Mouse (Mus musculus): ENCODE measurements at regions not wholly inside any gene's neighbourhood (a gene's known extent, or its start where the extent isn't known, plus 50 kb on each side); places are given as distances from the start of the nearest gene placed in this dataset.
"Not testable (repeated sequence)": the region's sequence is repeated elsewhere in the genome, so short reads cannot be mapped to it uniquely, and the experiment has no call there.

- TF ChIP-seq HCFC1 (IDR thresholded peaks at IDR 0.05; ENCODE audit: borderline replicate concordance, insufficient read depth, low read length) (no peak), MAFK (IDR thresholded peaks at IDR 0.05; ENCODE audit: insufficient read depth, low read depth, low read length) (no peak), CHD2 (IDR thresholded peaks at IDR 0.05; ENCODE audit: low read depth, low read length) (no peak), ZNF384 (IDR thresholded peaks at IDR 0.05; ENCODE audit: low read depth, low read length) (no peak), ZC3H11A (IDR thresholded peaks at IDR 0.05; ENCODE audit: borderline replicate concordance, low read depth, low read length) (no peak)
- DNase-seq (ENCODE audit: low read depth, low spot score) = no peak
- no peak overlapping the region for H3K27ac ChIP-seq (ENCODE audit: insufficient read depth, low read depth, low read length, poor library complexity, severe bottlenecking)
- H3K36me3 ChIP-seq (ENCODE audit: control insufficient read depth, insufficient read depth, low read length, poor library complexity, severe bottlenecking) = no peaks in the 10 kb centered on the region
- in situ Hi-C loops (cut with MboI; ENCODE audit: low sequenced_read_pairs in 2 of 2, unreplicated experiment in 2 of 2) = no loop called here
- no peak overlapping the region for H3K9ac ChIP-seq (ENCODE audit: insufficient read depth, low read depth, low read length, poor library complexity, severe bottlenecking)
- H3K9me3 ChIP-seq (ENCODE audit: control insufficient read depth, insufficient read depth, low read depth, low read length) = no peaks in the 10 kb centered on the region
- no peak overlapping the region for H3K4me3 ChIP-seq (ENCODE audit: insufficient read depth in 1 of 2, low read depth in 1 of 2, low read length in 2 of 2, poor library complexity in 1 of 2, severe bottlenecking in 1 of 2)
- peaks cover 0 to 2% of the 10 kb centered on the region in 2 experiments; a peak in 1 of 4 replicates for H3K4me1 ChIP-seq (ENCODE audit: control insufficient read depth in 2 of 2, insufficient read depth in 2 of 2, low read length in 2 of 2, poor library complexity in 1 of 2)
Observed at GRCm38 (mm10) chrX:12304678-12305077, 144.5 kb upstream of the Bcor start.

GRCm38 (mm10) chrX:12306940-12307339, 146.8 kb upstream of the Bcor start:
- Histone ChIP-seq H3K36me3 (ENCODE audit: control insufficient read depth, insufficient read depth, low read length, poor library complexity, severe bottlenecking) (no peaks in the 10 kb centered on the region), H3K9me3 (ENCODE audit: control insufficient read depth, insufficient read depth, low read depth, low read length) (no peaks in the 10 kb centered on the region), H3K4me1 (ENCODE audit: control insufficient read depth in 2 of 2, insufficient read depth in 2 of 2, low read length in 2 of 2, poor library complexity in 1 of 2) (peaks cover 0 to 2% of the 10 kb centered on the region in 2 experiments; a peak in 1 of 4 replicates), H3K4me3 (ENCODE audit: insufficient read depth in 1 of 2, low read depth in 1 of 2, low read length in 2 of 2, poor library complexity in 1 of 2, severe bottlenecking in 1 of 2) (no peak overlapping the region), H3K9ac (ENCODE audit: insufficient read depth, low read depth, low read length, poor library complexity, severe bottlenecking) (no peak overlapping the region), H3K27ac (ENCODE audit: insufficient read depth, low read depth, low read length, poor library complexity, severe bottlenecking) (no peak overlapping the region)
- no peak for TF ChIP-seq ZC3H11A (IDR thresholded peaks at IDR 0.05; ENCODE audit: borderline replicate concordance, low read depth, low read length)
- TF ChIP-seq CHD2 (IDR thresholded peaks at IDR 0.05; ENCODE audit: low read depth, low read length) = no peak
- TF ChIP-seq ZNF384 (IDR thresholded peaks at IDR 0.05; ENCODE audit: low read depth, low read length) = no peak
- no peak for TF ChIP-seq MAFK (IDR thresholded peaks at IDR 0.05; ENCODE audit: insufficient read depth, low read depth, low read length)
- no peak for TF ChIP-seq HCFC1 (IDR thresholded peaks at IDR 0.05; ENCODE audit: borderline replicate concordance, insufficient read depth, low read length)
- in situ Hi-C loops (cut with MboI; ENCODE audit: low sequenced_read_pairs in 2 of 2, unreplicated experiment in 2 of 2) = no loop called here
- no peak for DNase-seq (ENCODE audit: low read depth, low spot score)

GRCm38 (mm10) chrX:12312534-12312933, 152.4 kb upstream of the Bcor start:
- no peak overlapping the region for H3K4me3 ChIP-seq (ENCODE audit: insufficient read depth in 1 of 2, low read depth in 1 of 2, low read length in 2 of 2, poor library complexity in 1 of 2, severe bottlenecking in 1 of 2)
- H3K4me1 ChIP-seq (ENCODE audit: control insufficient read depth in 2 of 2, insufficient read depth in 2 of 2, low read length in 2 of 2, poor library complexity in 1 of 2) = no peaks in the 10 kb centered on the region; a peak in 1 of 4 replicates
- DNase-seq (ENCODE audit: low read depth, low spot score) = no peak
- no peaks in the 10 kb centered on the region for H3K9me3 ChIP-seq (ENCODE audit: control insufficient read depth, insufficient read depth, low read depth, low read length)
- in situ Hi-C loops (cut with MboI; ENCODE audit: low sequenced_read_pairs in 2 of 2, unreplicated experiment in 2 of 2) = no loop called here
- H3K36me3 ChIP-seq (ENCODE audit: control insufficient read depth, insufficient read depth, low read length, poor library complexity, severe bottlenecking) = no peaks in the 10 kb centered on the region
- H3K27ac ChIP-seq (ENCODE audit: insufficient read depth, low read depth, low read length, poor library complexity, severe bottlenecking) = no peak overlapping the region
- peak; percentile 83 for TF ChIP-seq MAFK (IDR thresholded peaks at IDR 0.05; ENCODE audit: insufficient read depth, low read depth, low read length)
- TF ChIP-seq ZNF384 (IDR thresholded peaks at IDR 0.05; ENCODE audit: low read depth, low read length) = no peak
- TF ChIP-seq CHD2 (IDR thresholded peaks at IDR 0.05; ENCODE audit: low read depth, low read length) = no peak
- TF ChIP-seq HCFC1 (IDR thresholded peaks at IDR 0.05; ENCODE audit: borderline replicate concordance, insufficient read depth, low read length) = no peak
- no peak for TF ChIP-seq ZC3H11A (IDR thresholded peaks at IDR 0.05; ENCODE audit: borderline replicate concordance, low read depth, low read length)
- no peak overlapping the region for H3K9ac ChIP-seq (ENCODE audit: insufficient read depth, low read depth, low read length, poor library complexity, severe bottlenecking)

GRCm38 (mm10) chrX:12315658-12316057, 155.5 kb upstream of the Bcor start:
- no peaks in the 10 kb centered on the region for H3K36me3 ChIP-seq (ENCODE audit: control insufficient read depth, insufficient read depth, low read length, poor library complexity, severe bottlenecking)
- no peak overlapping the region for H3K27ac ChIP-seq (ENCODE audit: insufficient read depth, low read depth, low read length, poor library complexity, severe bottlenecking)
- no peak for TF ChIP-seq CHD2 (IDR thresholded peaks at IDR 0.05; ENCODE audit: low read depth, low read length)
- TF ChIP-seq HCFC1 (IDR thresholded peaks at IDR 0.05; ENCODE audit: borderline replicate concordance, insufficient read depth, low read length) = no peak
- no peak for TF ChIP-seq ZNF384 (IDR thresholded peaks at IDR 0.05; ENCODE audit: low read depth, low read length)
- no peak for TF ChIP-seq ZC3H11A (IDR thresholded peaks at IDR 0.05; ENCODE audit: borderline replicate concordance, low read depth, low read length)
- TF ChIP-seq MAFK (IDR thresholded peaks at IDR 0.05; ENCODE audit: insufficient read depth, low read depth, low read length) = no peak
- H3K4me1 ChIP-seq (ENCODE audit: control insufficient read depth in 2 of 2, insufficient read depth in 2 of 2, low read length in 2 of 2, poor library complexity in 1 of 2) = no peaks in the 10 kb centered on the region
- no peak overlapping the region for H3K9ac ChIP-seq (ENCODE audit: insufficient read depth, low read depth, low read length, poor library complexity, severe bottlenecking)
- H3K9me3 ChIP-seq (ENCODE audit: control insufficient read depth, insufficient read depth, low read depth, low read length) = no peaks in the 10 kb centered on the region
- in situ Hi-C loops (cut with MboI; ENCODE audit: low sequenced_read_pairs in 2 of 2, unreplicated experiment in 2 of 2) = no loop called here
- no peak for DNase-seq (ENCODE audit: low read depth, low spot score)
- H3K4me3 ChIP-seq (ENCODE audit: insufficient read depth in 1 of 2, low read depth in 1 of 2, low read length in 2 of 2, poor library complexity in 1 of 2, severe bottlenecking in 1 of 2) = no peak overlapping the region

GRCm38 (mm10) chrX:12317488-12317887, 157.3 kb upstream of the Bcor start:
- H3K36me3 ChIP-seq (ENCODE audit: control insufficient read depth, insufficient read depth, low read length, poor library complexity, severe bottlenecking); H3K4me3 ChIP-seq (ENCODE audit: insufficient read depth in 1 of 2, low read depth in 1 of 2, low read length in 2 of 2, poor library complexity in 1 of 2, severe bottlenecking in 1 of 2); H3K4me1 ChIP-seq (ENCODE audit: control insufficient read depth in 2 of 2, insufficient read depth in 2 of 2, low read length in 2 of 2, poor library complexity in 1 of 2); H3K9me3 ChIP-seq (ENCODE audit: control insufficient read depth, insufficient read depth, low read depth, low read length); H3K27ac ChIP-seq (ENCODE audit: insufficient read depth, low read depth, low read length, poor library complexity, severe bottlenecking); DNase-seq (ENCODE audit: low read depth, low spot score); H3K9ac ChIP-seq (ENCODE audit: insufficient read depth, low read depth, low read length, poor library complexity, severe bottlenecking); in situ Hi-C loops (cut with MboI; ENCODE audit: low sequenced_read_pairs in 2 of 2, unreplicated experiment in 2 of 2): not testable (repeated sequence)

All from ES-E14 (cell line).